Mouse (Mus musculus) heart, embryonic 12.5 days (tissue): Measurements from ENCODE around the gene Smoc1. TPM values are rescaled to one million over a fixed set of nuclear protein-coding genes. Genes with fewer than 3 reads are reported as not detected.

Source experiments
- ATAC-seq: fragments of 200-750 bp; cut with Nextera tagmentation; 2 replicates; pipeline ENCODE4 v1.8.0; 2017; ENCODE audit warnings: moderate TSS enrichment, moderate library complexity; ENCODE audit not compliant: insufficient number of reproducible peaks, low FRiP score
- H3K27ac ChIP-seq: fragments of 300-500 bp; sonication (generic); 2 replicates; pipeline ENCODE4 v1.5.1; 2016; ENCODE audit warnings: mild to moderate bottlenecking, moderate library complexity; ENCODE audit not compliant: poor library complexity, severe bottlenecking
- H3K27me3 ChIP-seq: fragments of 300-500 bp; sonication (generic); replicated peaks from 2 replicates; pipeline ENCODE4 v1.6.1; 2016; ENCODE audit warnings: mild to moderate bottlenecking, moderate library complexity
- H3K36me3 ChIP-seq: fragments of 300-500 bp; sonication (generic); 2 replicates; pipeline ENCODE4 v1.6.1; 2016; ENCODE audit warnings: mild to moderate bottlenecking, moderate library complexity
- H3K4me1 ChIP-seq: fragments of 300-500 bp; sonication (generic); replicated peaks from 2 replicates; pipeline ENCODE4 v1.6.1; 2016; ENCODE audit warnings: mild to moderate bottlenecking
- H3K4me2 ChIP-seq: fragments of 300-500 bp; sonication (generic); 2 replicates; pipeline ENCODE4 v1.6.1; 2016; ENCODE audit warnings: mild to moderate bottlenecking, moderate library complexity
- H3K4me3 ChIP-seq: fragments of 300-500 bp; sonication (generic); 2 replicates; pipeline ENCODE4 v1.5.1; 2016; ENCODE audit warnings: mild to moderate bottlenecking
- H3K9ac ChIP-seq: fragments of 300-500 bp; sonication (generic); 2 replicates; pipeline ENCODE4 v1.6.1; 2016; ENCODE audit warnings: mild to moderate bottlenecking, moderate library complexity
- H3K9me3 ChIP-seq: fragments of 300-500 bp; sonication (generic); replicated peaks from 2 replicates; pipeline ENCODE4 v1.6.1; 2016; ENCODE audit warnings: mild to moderate bottlenecking, moderate library complexity
- WGBS: fragments of 180-500 bp; shearing (Covaris S2); methylation state at CpG from one replicate; pipeline ENCODE4 v1.1.7; 2016; 5-methylcytosine and 5-hydroxymethylcytosine counted together
- polyA plus RNA-seq: library from polyadenylated mRNA; unstranded; fragments of >200 nt; fragmentation: Nextera tagmentation; extraction: Ambion mirVana; gene quantifications from 2 replicates; pipeline ENCODE4 v1.2.1, GENCODE M21; 2016

Smoc1 gene
- polyA plus RNA-seq, 1 experiment from 2014 or later, result 5.8 TPM

DNA sequence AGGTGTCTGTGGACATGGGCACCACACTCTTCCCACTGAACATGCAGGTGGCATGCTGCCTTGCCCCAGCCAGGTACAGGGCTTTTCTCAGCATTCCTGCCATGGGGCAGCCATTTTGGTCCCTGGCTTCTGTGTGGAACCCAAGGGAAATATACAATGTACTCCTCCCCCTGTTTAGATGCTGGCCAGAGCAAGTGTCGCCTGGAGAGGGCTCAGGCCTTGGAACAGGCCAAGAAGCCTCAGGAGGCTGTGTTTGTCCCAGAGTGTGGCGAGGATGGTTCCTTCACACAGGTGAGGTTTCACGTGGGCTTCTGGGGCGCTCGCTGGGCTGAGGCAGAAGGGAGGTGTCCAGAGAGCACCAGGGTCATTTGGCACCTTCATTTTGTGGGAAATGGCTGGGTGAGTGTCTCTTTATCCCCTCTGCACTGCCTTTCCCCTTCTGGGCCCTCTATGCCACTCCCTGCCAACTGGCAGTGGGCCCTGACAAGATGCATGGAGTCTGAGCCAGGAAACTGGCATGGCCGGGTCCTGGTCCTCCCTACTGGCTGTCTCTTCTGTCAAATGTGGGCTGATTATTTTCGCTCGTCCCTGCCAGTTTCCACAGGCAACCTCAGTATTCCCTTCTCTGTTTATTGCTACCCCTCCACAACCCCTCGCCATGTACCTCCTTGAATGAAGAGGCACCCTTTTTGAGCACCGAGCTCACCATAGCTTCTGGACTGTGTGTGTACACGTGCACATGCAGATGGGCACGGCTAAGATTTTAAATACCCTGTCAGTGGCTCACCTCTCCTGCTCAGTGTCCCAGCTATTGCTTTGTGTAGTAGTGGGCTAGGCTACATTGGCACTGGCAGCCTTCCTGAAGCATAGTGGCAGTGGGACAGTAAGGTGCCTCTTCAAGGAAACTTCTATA, 79.4 kb downstream of the Smoc1 start:
- peaks cover 4% of the 10 kb centered on the region for H3K4me1 ChIP-seq
- H3K9ac ChIP-seq, result no peak overlapping the region
- H3K36me3 ChIP-seq, result no peaks in the 10 kb centered on the region
- no peaks in the 10 kb centered on the region for H3K9me3 ChIP-seq
- no peaks in the 10 kb centered on the region for H3K27me3 ChIP-seq
- H3K27ac ChIP-seq, result no peak overlapping the region
- H3K4me2 ChIP-seq, result no peak overlapping the region
- WGBS, result 83% methylated on average over 12 of the region's 12 CpGs
- no peak overlapping the region for H3K4me3 ChIP-seq
- ATAC-seq, result no peak

GRCm38 (mm10) chr12:81107278-81108100, 80.9 kb downstream of the Smoc1 start:
- ATAC-seq, result no peak
- no peaks in the 10 kb centered on the region; the same call in 1 of the 2 replicates for H3K9me3 ChIP-seq
- H3K4me2 ChIP-seq, result no peak overlapping the region
- 75% methylated on average over 14 of the region's 14 CpGs for WGBS
- no peaks in the 10 kb centered on the region for H3K27me3 ChIP-seq
- H3K4me3 ChIP-seq, result no peak overlapping the region
- H3K4me1 ChIP-seq, result peaks cover 4% of the 10 kb centered on the region
- no peak overlapping the region for H3K27ac ChIP-seq
- H3K36me3 ChIP-seq, result no peaks in the 10 kb centered on the region
- H3K9ac ChIP-seq, result no peak overlapping the region

- H3K4me3 ChIP-seq, result no peak overlapping the region
- no peaks in the 10 kb centered on the region; the same call in 1 of the 2 replicates for H3K9me3 ChIP-seq
- no peak overlapping the region for H3K9ac ChIP-seq
- ATAC-seq, result no peak
- no peaks in the 10 kb centered on the region for H3K36me3 ChIP-seq
- no peak overlapping the region for H3K4me2 ChIP-seq
- WGBS, result 33% methylated on average over 7 of the region's 7 CpGs
- H3K27ac ChIP-seq, result no peak overlapping the region
- peaks cover 4% of the 10 kb centered on the region for H3K4me1 ChIP-seq
- no peaks in the 10 kb centered on the region for H3K27me3 ChIP-seq
Measured at GRCm38 (mm10) chr12:81108600-81109011, 82.0 kb downstream of the Smoc1 start.

GRCm38 (mm10) chr12:81110006-81110405, 83.4 kb downstream of the Smoc1 start:
- Histone ChIP-seq H3K9me3 (no peaks in the 10 kb centered on the region; the same call in 1 of the 2 replicates), H3K36me3 (no peaks in the 10 kb centered on the region), H3K27me3 (no peaks in the 10 kb centered on the region), H3K4me1 (peaks cover 4% of the 10 kb centered on the region), H3K4me3 (no peak overlapping the region), H3K9ac (no peak overlapping the region), H3K27ac (no peak overlapping the region), H3K4me2 (no peak overlapping the region)
- ATAC-seq, result no peak
- 87% methylated on average over 3 of the region's 3 CpGs for WGBS

DNA sequence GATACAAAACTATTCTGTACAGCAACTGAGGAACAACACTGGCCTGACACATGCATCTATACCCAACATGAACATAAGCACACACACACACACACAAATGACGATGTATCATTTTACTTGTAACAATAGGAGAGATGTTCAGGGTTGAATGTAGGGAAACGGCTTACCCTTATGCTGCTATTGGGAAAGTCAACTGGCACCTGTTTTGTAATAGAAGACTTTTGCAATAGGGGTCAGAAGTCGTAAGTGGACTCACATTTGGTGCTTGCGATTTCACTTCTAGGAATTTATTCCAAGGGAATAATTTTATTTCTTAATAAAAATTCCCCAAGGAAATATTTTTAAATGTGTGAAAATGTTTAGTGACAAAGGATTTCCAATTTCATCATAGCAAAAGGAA, 85.7 kb downstream of the Smoc1 start:
- Histone ChIP-seq H3K27me3 (no peaks in the 10 kb centered on the region), H3K4me3 (no peak overlapping the region), H3K4me1 (peaks cover 4% of the 10 kb centered on the region), H3K9me3 (no peaks in the 10 kb centered on the region; the same call in 1 of the 2 replicates), H3K9ac (no peak overlapping the region), H3K36me3 (no peaks in the 10 kb centered on the region), H3K27ac (no peak overlapping the region), H3K4me2 (no peak overlapping the region)
- ATAC-seq, result no peak
- WGBS, result 87% methylated on average over 4 of the region's 4 CpGs

DNA sequence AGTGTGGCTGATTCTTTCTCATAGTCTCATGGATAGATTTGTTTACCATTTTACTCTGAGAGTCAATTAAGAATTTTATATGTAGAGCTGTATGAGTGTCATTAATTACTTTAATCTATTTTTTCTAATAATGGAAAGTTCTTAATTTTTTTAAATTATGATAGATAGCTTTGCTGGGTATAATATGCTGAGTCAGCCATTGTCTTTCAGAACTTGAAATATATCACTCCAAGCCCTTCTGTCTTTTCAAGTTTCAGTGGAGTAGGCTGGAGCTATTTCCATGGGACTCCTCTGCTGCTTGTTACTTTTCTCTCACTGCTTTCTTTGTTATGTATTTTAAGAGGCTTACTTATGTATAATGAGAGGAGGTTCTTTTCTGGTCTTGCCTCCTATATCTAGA, 93.7 kb downstream of the Smoc1 start:
- no peaks in the 10 kb centered on the region for H3K4me1 ChIP-seq
- no peak overlapping the region for H3K27ac ChIP-seq
- H3K9ac ChIP-seq, result no peak overlapping the region
- H3K36me3 ChIP-seq, result no peaks in the 10 kb centered on the region
- no peaks in the 10 kb centered on the region for H3K9me3 ChIP-seq
- no peak for ATAC-seq
- H3K4me2 ChIP-seq, result no peak overlapping the region
- H3K27me3 ChIP-seq, result no peaks in the 10 kb centered on the region
- H3K4me3 ChIP-seq, result no peak overlapping the region

- Histone ChIP-seq H3K9me3 (no peaks in the 10 kb centered on the region), H3K27me3 (no peaks in the 10 kb centered on the region), H3K27ac (no peak overlapping the region), H3K4me3 (no peak overlapping the region), H3K9ac (no peak overlapping the region), H3K4me2 (no peak overlapping the region), H3K36me3 (no peaks in the 10 kb centered on the region), H3K4me1 (no peaks in the 10 kb centered on the region)
- ATAC-seq, result no peak
Measured at GRCm38 (mm10) chr12:81123793-81124192, 97.2 kb downstream of the Smoc1 start.

GRCm38 (mm10) chr12:81126842-81127241, 100.2 kb downstream of the Smoc1 start:
- Histone ChIP-seq H3K27me3 (no peaks in the 10 kb centered on the region), H3K27ac (no peak overlapping the region), H3K4me3 (no peak overlapping the region), H3K4me1 (no peaks in the 10 kb centered on the region), H3K36me3 (no peaks in the 10 kb centered on the region), H3K9ac (no peak overlapping the region), H3K4me2 (no peak overlapping the region), H3K9me3 (no peaks in the 10 kb centered on the region)
- 80% methylated on average over 3 of the region's 3 CpGs for WGBS
- ATAC-seq, result no peak

DNA sequence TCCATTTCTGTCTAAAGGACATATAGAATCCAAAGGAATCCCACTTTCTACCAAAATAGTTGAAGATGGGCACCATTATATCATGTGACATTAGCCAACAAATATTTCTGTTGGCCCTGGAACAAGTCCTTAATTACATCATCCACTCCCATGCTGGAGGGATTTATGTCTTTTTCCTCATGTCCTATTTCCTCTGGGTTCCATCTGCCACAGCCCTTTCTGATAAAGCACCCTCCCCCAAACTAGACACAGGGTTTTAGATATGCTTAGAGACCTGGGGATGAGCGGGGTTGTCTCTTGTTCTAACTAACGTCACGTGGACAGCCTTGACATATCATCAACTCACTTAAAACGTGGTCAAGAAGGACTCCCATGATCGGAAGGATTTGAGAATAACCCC, 102.1 kb downstream of the Smoc1 start:
- ATAC-seq, result no peak
- Histone ChIP-seq H3K4me3 (no peak overlapping the region), H3K27me3 (no peaks in the 10 kb centered on the region), H3K9ac (no peak overlapping the region), H3K4me2 (no peak overlapping the region), H3K4me1 (no peaks in the 10 kb centered on the region), H3K9me3 (no peaks in the 10 kb centered on the region), H3K27ac (no peak overlapping the region), H3K36me3 (no peaks in the 10 kb centered on the region)
- 76% methylated on average over 5 of the region's 5 CpGs for WGBS

DNA sequence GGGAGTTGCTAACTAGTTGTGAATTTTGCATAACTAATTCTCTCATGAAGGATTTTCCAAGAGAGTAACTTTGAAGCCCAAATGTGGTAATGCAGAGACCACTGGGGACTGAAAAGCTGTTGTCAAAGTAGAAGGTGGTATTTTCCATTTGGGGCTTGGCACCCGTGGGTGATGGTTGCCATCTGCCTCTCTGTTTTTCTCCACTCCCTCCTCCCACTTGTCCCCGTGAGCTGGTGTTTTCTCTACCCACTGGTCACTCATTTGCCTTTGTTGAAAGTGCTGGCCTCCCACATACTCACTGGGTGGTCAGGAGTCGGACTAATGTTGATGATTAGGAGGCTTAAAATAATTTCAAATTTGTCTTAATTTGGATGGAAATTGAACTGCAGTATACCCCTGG, 104.1 kb downstream of the Smoc1 start:
- no peak for ATAC-seq
- H3K4me3 ChIP-seq, result no peak overlapping the region
- H3K27me3 ChIP-seq, result no peaks in the 10 kb centered on the region

GRCm38 (mm10) chr12:81131114-81131513, 104.5 kb downstream of the Smoc1 start:
- ATAC-seq, result no peak
- WGBS, result 47% methylated on average over 4 of the region's 4 CpGs
- Histone ChIP-seq H3K4me3 (no peak overlapping the region), H3K9me3 (no peaks in the 10 kb centered on the region), H3K4me1 (no peaks in the 10 kb centered on the region), H3K36me3 (no peaks in the 10 kb centered on the region), H3K4me2 (no peak overlapping the region), H3K27me3 (no peaks in the 10 kb centered on the region), H3K27ac (no peak overlapping the region), H3K9ac (no peak overlapping the region)

More for the DNA sequence above, 104.1 kb downstream of the Smoc1 start:
- Histone ChIP-seq H3K4me1 (no peaks in the 10 kb centered on the region), H3K36me3 (no peaks in the 10 kb centered on the region), H3K9me3 (no peaks in the 10 kb centered on the region), H3K9ac (no peak overlapping the region), H3K4me2 (no peak overlapping the region), H3K27ac (no peak overlapping the region)
- WGBS, result 35% methylated on average over 3 of the region's 3 CpGs
